Mouse (Mus musculus) liver, adult 2 months (tissue): ENCODE data around the gene Gm20388.

Source experiments
- CTCF ChIP-seq: fragments of 200-500 bp; IDR thresholded peaks from 2 replicates; pipeline ENCODE4 v1.5.1; 2011; ENCODE audit warnings: low read depth, low read length, control low read depth
- POLR2A ChIP-seq: fragments of 200-500 bp; IDR thresholded peaks from 2 replicates; pipeline ENCODE4 v1.6.1; 2011; ENCODE audit warnings: low read length, control low read depth; ENCODE audit not compliant: insufficient read depth; ENCODE audit errors: extremely low read depth

DNA sequence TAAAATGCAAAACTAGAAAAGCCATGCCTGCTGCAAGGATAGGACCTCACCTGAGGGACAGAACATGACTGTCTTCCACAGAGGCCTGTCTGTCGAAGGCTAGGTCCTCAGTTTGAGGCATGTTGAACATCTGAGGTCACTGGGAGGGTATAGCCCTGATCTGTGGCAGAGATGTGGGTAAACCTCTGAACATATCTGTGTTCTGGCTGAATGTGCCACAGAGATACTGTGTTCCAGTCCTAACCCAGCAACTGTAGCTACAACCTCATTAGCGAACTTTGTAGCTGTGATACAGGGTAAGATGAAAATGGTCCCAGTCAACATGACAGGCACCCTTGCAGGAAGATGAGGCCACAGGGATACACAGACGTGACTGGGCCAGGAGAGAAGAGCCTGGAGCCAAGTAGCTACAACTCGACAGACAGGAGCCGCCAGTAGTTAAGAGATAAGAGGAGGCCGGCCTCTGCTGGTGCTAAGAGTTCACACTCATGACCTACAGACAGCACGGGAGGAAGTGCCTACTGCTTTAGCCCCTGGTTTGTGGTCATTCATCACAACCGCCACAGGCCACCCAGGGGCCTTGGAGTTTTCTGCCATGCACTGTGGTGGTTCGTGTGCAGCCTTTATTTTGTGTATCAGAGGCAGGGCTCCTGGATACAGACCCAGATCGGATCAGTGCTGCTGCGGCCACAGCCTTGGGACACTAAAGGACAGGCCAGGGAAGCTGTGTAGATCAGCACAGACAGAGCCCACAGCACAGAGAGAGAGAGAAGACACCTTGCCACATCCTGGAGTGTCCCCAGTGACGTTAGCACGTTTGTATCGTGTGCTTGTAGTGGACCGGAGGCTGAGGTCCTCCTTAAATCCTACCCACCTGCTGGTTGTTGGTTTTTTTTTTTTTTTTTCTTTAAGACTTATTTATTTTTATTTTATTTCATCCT, 2439.0 kb downstream of the Gm20388 start:
- no peak for TF ChIP-seq POLR2A
- TF ChIP-seq CTCF: no peak
